Mouse (Mus musculus): ENCODE results near the gene Tigit. TPM values are rescaled to one million over a fixed set of nuclear protein-coding genes. Genes with fewer than 3 reads are reported as not detected.

Tigit gene
- polyA plus RNA-seq, 1 experiment from 2014 or later = not detected

DNA sequence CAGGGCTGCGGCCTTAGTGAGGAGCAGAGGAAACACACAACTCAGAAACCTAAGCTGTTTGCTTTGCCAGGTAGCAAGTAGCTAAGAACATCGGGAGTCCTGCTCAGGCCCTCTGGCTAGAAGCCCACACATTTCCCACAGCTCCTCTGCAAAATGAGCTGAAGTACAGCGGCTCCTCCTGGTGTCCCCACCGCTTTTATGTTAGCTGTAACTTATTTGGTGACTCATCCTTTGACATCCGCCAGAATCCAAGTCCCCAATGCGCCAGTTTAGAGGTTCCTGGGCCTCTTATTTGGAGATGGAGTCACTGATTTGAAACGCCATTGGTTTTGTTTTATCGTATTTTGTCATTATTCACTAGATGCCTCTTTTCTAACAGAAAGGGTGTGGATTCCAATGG lies 36.6 kb upstream of the Tigit start:
- ATAC-seq (replicated peaks; ENCODE audit: low FRiP score) = no peak
- H3K4me1 ChIP-seq (replicated peaks; ENCODE audit: control insufficient read depth, insufficient read depth, low read length) = no peaks in the 10 kb centered on the region
- no peaks in the 10 kb centered on the region for H3K9me3 ChIP-seq (ENCODE audit: control insufficient read depth, low read length)
- no peak overlapping the region for H3K4me3 ChIP-seq (ENCODE audit: low read depth, low read length)
- no peaks in the 10 kb centered on the region for H3K27me3 ChIP-seq (replicated peaks; ENCODE audit: control insufficient read depth, insufficient read depth, low read length)
- WGBS = 83% methylated on average over 8 of the region's 8 CpGs
- H3K36me3 ChIP-seq (ENCODE audit: control insufficient read depth, insufficient read depth, low read length) = no peaks in the 10 kb centered on the region
- H3K4me2 ChIP-seq = no peak overlapping the region
- no peak for DNase-seq (ENCODE audit: low spot score)
- no peak overlapping the region for H3K9ac ChIP-seq (ENCODE audit: low read depth, low read length)
- H3K27ac ChIP-seq (ENCODE audit: low read depth, low read length) = no peak overlapping the region

DNA sequence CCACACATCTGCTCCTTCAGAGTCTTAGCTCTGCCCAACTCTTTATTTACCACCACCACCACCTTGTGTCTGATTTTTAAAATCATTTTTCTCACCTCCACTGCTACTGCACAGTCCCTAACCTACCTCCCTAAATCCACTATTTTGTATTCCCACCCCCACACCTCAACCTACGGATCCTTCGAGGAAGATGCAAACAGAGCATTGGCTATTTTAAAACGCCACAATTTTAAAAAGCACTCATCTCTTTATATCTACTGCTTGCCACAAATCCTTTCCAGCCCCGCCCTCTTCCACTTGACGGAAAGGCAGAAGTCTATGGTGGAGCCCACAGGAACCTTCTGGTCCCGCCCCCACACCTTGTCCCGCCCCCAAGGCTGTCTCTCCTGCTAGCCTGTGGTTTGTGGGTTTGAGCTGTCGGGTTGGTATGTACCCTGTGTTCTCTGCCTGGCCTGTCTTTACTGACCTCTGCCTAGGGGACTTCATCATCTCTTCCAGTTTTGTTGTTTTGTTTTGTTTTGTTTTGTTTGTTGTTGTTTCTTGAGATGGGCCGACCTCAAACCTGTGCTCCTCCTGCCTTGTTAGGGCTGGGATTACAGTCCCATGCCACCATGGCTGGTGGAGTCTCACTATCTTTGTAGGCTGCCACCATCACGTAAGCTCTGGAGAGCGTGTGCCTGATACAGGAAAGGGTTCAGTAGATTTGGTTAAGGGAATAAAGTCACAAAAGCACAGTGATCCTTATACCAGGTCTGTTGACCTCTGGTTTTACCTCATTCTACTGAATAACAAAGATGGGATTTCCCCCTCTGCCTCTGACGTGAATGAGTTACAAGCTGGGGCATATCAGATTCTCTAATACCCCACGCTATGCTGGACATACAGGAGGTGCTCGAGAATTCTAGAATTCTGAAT lies 35.0 kb upstream of the Tigit start:
- Histone ChIP-seq H3K4me1 (replicated peaks; ENCODE audit: control insufficient read depth, insufficient read depth, low read length) (no peaks in the 10 kb centered on the region), H3K9ac (ENCODE audit: low read depth, low read length) (no peak overlapping the region), H3K36me3 (ENCODE audit: control insufficient read depth, insufficient read depth, low read length) (no peaks in the 10 kb centered on the region), H3K27ac (ENCODE audit: low read depth, low read length) (no peak overlapping the region), H3K9me3 (ENCODE audit: control insufficient read depth, low read length) (no peaks in the 10 kb centered on the region), H3K27me3 (replicated peaks; ENCODE audit: control insufficient read depth, insufficient read depth, low read length) (no peaks in the 10 kb centered on the region), H3K4me2 (no peak overlapping the region), H3K4me3 (ENCODE audit: low read depth, low read length) (no peak overlapping the region)
- 56% methylated on average over 14 of the region's 14 CpGs for WGBS
- ATAC-seq (replicated peaks; ENCODE audit: low FRiP score) (peak; percentile 63), DNase-seq (ENCODE audit: low spot score) (no peak)

GRCm38 (mm10) chr16:43697772-43698171 lies 33.8 kb upstream of the Tigit start:
- H3K9me3 ChIP-seq (ENCODE audit: control insufficient read depth, low read length) = no peaks in the 10 kb centered on the region
- DNase-seq (ENCODE audit: low spot score) = no peak
- H3K4me3 ChIP-seq (ENCODE audit: low read depth, low read length) = no peak overlapping the region
- H3K27me3 ChIP-seq (replicated peaks; ENCODE audit: control insufficient read depth, insufficient read depth, low read length) = no peaks in the 10 kb centered on the region
- no peak for ATAC-seq (replicated peaks; ENCODE audit: low FRiP score)
- no peak overlapping the region for H3K9ac ChIP-seq (ENCODE audit: low read depth, low read length)
- no peaks in the 10 kb centered on the region for H3K4me1 ChIP-seq (replicated peaks; ENCODE audit: control insufficient read depth, insufficient read depth, low read length)
- H3K27ac ChIP-seq (ENCODE audit: low read depth, low read length) = no peak overlapping the region
- 89% methylated on average over 7 of the region's 7 CpGs for WGBS
- H3K36me3 ChIP-seq (ENCODE audit: control insufficient read depth, insufficient read depth, low read length) = no peaks in the 10 kb centered on the region
- no peak overlapping the region for H3K4me2 ChIP-seq

- Histone ChIP-seq H3K27ac (ENCODE audit: low read depth, low read length) (no peak overlapping the region), H3K4me1 (replicated peaks; ENCODE audit: control insufficient read depth, insufficient read depth, low read length) (no peaks in the 10 kb centered on the region), H3K4me2 (no peak overlapping the region), H3K9me3 (ENCODE audit: control insufficient read depth, low read length) (no peaks in the 10 kb centered on the region), H3K36me3 (ENCODE audit: control insufficient read depth, insufficient read depth, low read length) (no peaks in the 10 kb centered on the region), H3K4me3 (ENCODE audit: low read depth, low read length) (no peak overlapping the region), H3K27me3 (replicated peaks; ENCODE audit: control insufficient read depth, insufficient read depth, low read length) (no peaks in the 10 kb centered on the region), H3K9ac (ENCODE audit: low read depth, low read length) (no peak overlapping the region)
- 77% methylated on average over 7 of the region's 7 CpGs for WGBS
- ATAC-seq (replicated peaks; ENCODE audit: low FRiP score) (no peak), DNase-seq (ENCODE audit: low spot score) (no peak)
Measured at GRCm38 (mm10) chr16:43695852-43696251, 31.9 kb upstream of the Tigit start.

GRCm38 (mm10) chr16:43694104-43694503 lies 30.2 kb upstream of the Tigit start:
- H3K4me1 ChIP-seq (replicated peaks; ENCODE audit: control insufficient read depth, insufficient read depth, low read length) = no peaks in the 10 kb centered on the region
- no peaks in the 10 kb centered on the region for H3K27me3 ChIP-seq (replicated peaks; ENCODE audit: control insufficient read depth, insufficient read depth, low read length)
- no peak overlapping the region for H3K4me3 ChIP-seq (ENCODE audit: low read depth, low read length)
- no peak overlapping the region for H3K9ac ChIP-seq (ENCODE audit: low read depth, low read length)
- no peaks in the 10 kb centered on the region for H3K36me3 ChIP-seq (ENCODE audit: control insufficient read depth, insufficient read depth, low read length)
- ATAC-seq (replicated peaks; ENCODE audit: low FRiP score) (no peak), DNase-seq (ENCODE audit: low spot score) (no peak)
- H3K9me3 ChIP-seq (ENCODE audit: control insufficient read depth, low read length) = no peaks in the 10 kb centered on the region
- H3K4me2 ChIP-seq = no peak overlapping the region
- 83% methylated on average over 11 of the region's 11 CpGs for WGBS
- H3K27ac ChIP-seq (ENCODE audit: low read depth, low read length) = no peak overlapping the region

GRCm38 (mm10) chr16:43692611-43693010 lies 28.7 kb upstream of the Tigit start:
- Histone ChIP-seq H3K36me3 (ENCODE audit: control insufficient read depth, insufficient read depth, low read length) (no peaks in the 10 kb centered on the region), H3K27me3 (replicated peaks; ENCODE audit: control insufficient read depth, insufficient read depth, low read length) (no peaks in the 10 kb centered on the region), H3K4me2 (no peak overlapping the region), H3K4me1 (replicated peaks; ENCODE audit: control insufficient read depth, insufficient read depth, low read length) (no peaks in the 10 kb centered on the region), H3K9ac (ENCODE audit: low read depth, low read length) (no peak overlapping the region), H3K9me3 (ENCODE audit: control insufficient read depth, low read length) (no peaks in the 10 kb centered on the region), H3K27ac (ENCODE audit: low read depth, low read length) (no peak overlapping the region), H3K4me3 (ENCODE audit: low read depth, low read length) (no peak overlapping the region)
- WGBS = 83% methylated on average over 4 of the region's 4 CpGs
- DNase-seq (ENCODE audit: low spot score) (no peak), ATAC-seq (replicated peaks; ENCODE audit: low FRiP score) (no peak)

GRCm38 (mm10) chr16:43691741-43692140 lies 27.8 kb upstream of the Tigit start:
- no peak for DNase-seq (ENCODE audit: low spot score)
- H3K36me3 ChIP-seq (ENCODE audit: control insufficient read depth, insufficient read depth, low read length) = no peaks in the 10 kb centered on the region
- H3K27ac ChIP-seq (ENCODE audit: low read depth, low read length) = no peak overlapping the region
- no peak overlapping the region for H3K4me2 ChIP-seq
- H3K9me3 ChIP-seq (ENCODE audit: control insufficient read depth, low read length) = no peaks in the 10 kb centered on the region
- no peak for ATAC-seq (replicated peaks; ENCODE audit: low FRiP score)
- no peaks in the 10 kb centered on the region for H3K27me3 ChIP-seq (replicated peaks; ENCODE audit: control insufficient read depth, insufficient read depth, low read length)
- H3K4me3 ChIP-seq (ENCODE audit: low read depth, low read length) = no peak overlapping the region
- 91% methylated on average over 5 of the region's 5 CpGs for WGBS
- H3K4me1 ChIP-seq (replicated peaks; ENCODE audit: control insufficient read depth, insufficient read depth, low read length) = no peaks in the 10 kb centered on the region
- H3K9ac ChIP-seq (ENCODE audit: low read depth, low read length) = no peak overlapping the region

- WGBS = 77% methylated on average over 2 of the region's 2 CpGs
- Histone ChIP-seq H3K4me3 (ENCODE audit: low read depth, low read length) (no peak overlapping the region), H3K36me3 (ENCODE audit: control insufficient read depth, insufficient read depth, low read length) (no peaks in the 10 kb centered on the region), H3K9me3 (ENCODE audit: control insufficient read depth, low read length) (no peaks in the 10 kb centered on the region), H3K4me1 (replicated peaks; ENCODE audit: control insufficient read depth, insufficient read depth, low read length) (no peaks in the 10 kb centered on the region), H3K27me3 (replicated peaks; ENCODE audit: control insufficient read depth, insufficient read depth, low read length) (no peaks in the 10 kb centered on the region), H3K4me2 (no peak overlapping the region), H3K9ac (ENCODE audit: low read depth, low read length) (no peak overlapping the region), H3K27ac (ENCODE audit: low read depth, low read length) (no peak overlapping the region)
- ATAC-seq (replicated peaks; ENCODE audit: low FRiP score) (no peak), DNase-seq (ENCODE audit: low spot score) (no peak)
Measured at GRCm38 (mm10) chr16:43690912-43691311, 27.0 kb upstream of the Tigit start.

GRCm38 (mm10) chr16:43690211-43690690 lies 26.3 kb upstream of the Tigit start:
- Histone ChIP-seq H3K4me1 (replicated peaks; ENCODE audit: control insufficient read depth, insufficient read depth, low read length) (no peaks in the 10 kb centered on the region), H3K27me3 (replicated peaks; ENCODE audit: control insufficient read depth, insufficient read depth, low read length) (no peaks in the 10 kb centered on the region), H3K9ac (ENCODE audit: low read depth, low read length) (no peak overlapping the region), H3K9me3 (ENCODE audit: control insufficient read depth, low read length) (no peaks in the 10 kb centered on the region), H3K4me2 (no peak overlapping the region), H3K27ac (ENCODE audit: low read depth, low read length) (no peak overlapping the region), H3K36me3 (ENCODE audit: control insufficient read depth, insufficient read depth, low read length) (no peaks in the 10 kb centered on the region), H3K4me3 (ENCODE audit: low read depth, low read length) (no peak overlapping the region)
- DNase-seq (ENCODE audit: low spot score) (no peak), ATAC-seq (replicated peaks; ENCODE audit: low FRiP score) (no peak)
- WGBS = 82% methylated on average over 3 of the region's 3 CpGs

Data from liver, embryonic 11.5 days (tissue).